Mouse (Mus musculus): ENCODE results near the gene Elobl. TPM values are rescaled to one million over a fixed set of nuclear protein-coding genes. Genes with fewer than 3 reads are reported as not detected.

Gene Elobl
- polyA plus RNA-seq, 1 experiment from 2014 or later: not detected

DNA sequence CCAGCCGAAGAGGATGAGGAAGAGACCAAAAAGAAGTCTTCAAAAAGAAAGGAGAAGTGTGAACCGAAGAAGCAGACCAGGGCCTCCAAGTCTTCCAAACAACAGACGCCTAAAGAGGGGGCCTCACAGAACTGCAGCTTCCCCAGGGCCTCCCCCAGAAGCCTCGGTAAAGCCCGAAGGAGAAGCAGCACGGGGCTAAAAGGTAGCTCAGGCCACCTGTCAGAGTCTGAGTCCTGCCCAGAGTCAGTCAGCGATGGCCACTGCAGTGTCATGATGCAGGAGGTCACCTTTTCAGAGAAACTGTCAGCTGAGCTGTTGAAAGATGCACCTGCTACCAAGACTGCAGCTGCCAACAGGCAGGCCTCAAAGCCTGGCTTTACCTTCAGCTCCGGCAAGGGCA, 14.6 kb upstream of the Elobl start:
- H3K36me3 ChIP-seq (ENCODE audit: poor library complexity, severe bottlenecking): peaks cover 53% of the 10 kb centered on the region
- H3K9ac ChIP-seq: no peak overlapping the region
- H3K27me3 ChIP-seq: no peaks in the 10 kb centered on the region
- H3K4me2 ChIP-seq: no peak overlapping the region
- H3K4me1 ChIP-seq: no peaks in the 10 kb centered on the region
- 93% methylated on average over 8 of the region's 8 CpGs for WGBS
- H3K27ac ChIP-seq: no peak overlapping the region
- no peak for ATAC-seq
- H3K4me3 ChIP-seq: no peak overlapping the region
- no peaks in the 10 kb centered on the region for H3K9me3 ChIP-seq (replicated peaks)

DNA sequence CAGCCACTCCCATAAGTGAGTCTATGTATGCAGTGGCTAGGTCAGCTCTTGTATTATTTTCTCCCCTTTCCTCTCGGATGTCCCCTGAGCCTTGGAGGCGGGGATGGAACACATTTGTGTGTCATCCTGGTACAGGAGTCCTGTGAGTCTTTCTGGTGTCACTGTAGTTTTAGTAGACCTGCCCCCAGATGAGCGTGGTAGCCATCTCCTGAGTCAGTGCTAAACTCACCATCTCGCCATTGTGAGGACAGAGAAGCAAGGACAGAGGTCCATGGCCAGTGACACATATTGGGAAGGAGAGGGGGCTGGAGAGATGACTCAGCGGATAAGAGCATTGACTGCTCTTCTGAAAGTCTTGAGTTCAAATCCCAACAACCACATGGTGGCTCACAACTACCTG, 10.5 kb upstream of the Elobl start:
- no peak for ATAC-seq
- Histone ChIP-seq H3K27ac (no peak overlapping the region), H3K9me3 (replicated peaks) (no peaks in the 10 kb centered on the region), H3K9ac (no peak overlapping the region), H3K4me2 (no peak overlapping the region), H3K36me3 (ENCODE audit: poor library complexity, severe bottlenecking) (peaks cover 14% of the 10 kb centered on the region), H3K4me3 (no peak overlapping the region), H3K4me1 (peaks cover 17% of the 10 kb centered on the region), H3K27me3 (no peaks in the 10 kb centered on the region)
- WGBS: 92% methylated on average over 5 of the region's 5 CpGs

DNA sequence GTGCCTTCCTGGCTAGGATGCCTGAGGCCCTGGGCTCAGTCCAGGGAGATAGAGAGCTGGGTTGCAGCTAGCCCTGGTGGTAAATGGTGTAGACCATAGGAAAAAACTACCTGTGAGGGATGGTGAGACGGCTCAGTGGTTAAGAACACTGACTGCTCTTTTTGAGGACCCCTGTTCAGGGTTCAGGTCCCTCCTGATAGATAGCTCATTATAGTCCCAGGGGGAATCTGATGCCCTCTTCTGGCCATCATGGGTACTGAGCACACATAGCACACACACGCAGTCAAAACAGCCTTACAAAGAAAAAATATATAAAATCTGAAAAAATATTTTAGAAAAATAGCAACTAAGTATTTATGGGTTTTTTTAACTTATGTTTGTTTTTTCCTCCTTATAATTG, 9.6 kb upstream of the Elobl start:
- Histone ChIP-seq H3K36me3 (ENCODE audit: poor library complexity, severe bottlenecking) (peaks cover 6% of the 10 kb centered on the region), H3K27me3 (no peaks in the 10 kb centered on the region), H3K27ac (no peak overlapping the region), H3K4me3 (no peak overlapping the region), H3K9me3 (replicated peaks) (no peaks in the 10 kb centered on the region), H3K9ac (no peak overlapping the region), H3K4me1 (peaks cover 17% of the 10 kb centered on the region), H3K4me2 (no peak overlapping the region)
- WGBS: 93% methylated on average over 2 of the region's 2 CpGs
- no peak for ATAC-seq

DNA sequence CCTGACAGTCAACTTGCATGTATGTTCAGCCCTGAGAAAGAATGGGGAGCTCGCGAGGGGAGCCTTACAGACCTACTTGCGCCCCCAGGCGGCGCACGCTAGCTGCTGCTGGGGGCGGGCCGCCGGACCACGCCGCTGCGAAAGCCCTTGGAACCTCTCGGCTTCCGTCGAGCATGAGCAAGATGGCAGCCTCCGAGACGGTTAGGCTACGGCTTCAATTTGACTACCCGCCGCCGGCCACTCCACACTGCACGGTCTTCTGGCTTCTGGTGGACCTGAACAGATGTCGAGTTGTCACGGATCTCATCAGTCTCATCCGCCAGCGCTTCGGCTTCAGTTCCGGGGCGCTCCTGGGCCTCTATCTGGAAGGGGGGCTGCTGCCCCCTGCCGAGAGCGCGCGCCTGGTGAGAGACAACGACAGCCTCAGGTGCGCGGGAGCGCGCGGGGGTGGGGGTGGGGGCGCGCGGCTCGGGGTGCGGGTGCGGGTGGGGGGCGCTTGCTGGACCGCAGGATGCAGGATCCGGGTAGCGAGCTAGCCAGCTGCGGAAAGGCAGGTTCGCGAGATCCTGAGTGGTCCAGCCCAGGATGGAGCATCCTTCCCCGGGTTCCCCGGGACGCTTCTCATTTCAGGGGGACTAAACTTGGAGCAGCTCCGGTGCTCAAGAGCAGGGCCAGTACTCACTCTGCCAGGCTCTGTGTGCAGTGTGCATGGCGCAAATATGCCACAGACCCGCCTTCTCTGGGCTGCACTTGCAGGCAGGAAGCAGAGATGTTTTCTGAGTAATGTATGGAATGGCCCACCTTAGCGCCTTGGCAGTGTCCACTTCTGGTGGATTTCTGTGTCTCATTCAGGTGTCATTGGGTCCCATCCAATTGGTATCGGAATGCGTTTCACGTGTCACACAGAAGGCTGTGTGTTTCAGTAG, 7.3 kb upstream of the Elobl start:
- H3K27ac ChIP-seq: peak overlapping the region; percentile 91
- peaks cover 17% of the 10 kb centered on the region for H3K4me1 ChIP-seq
- H3K4me2 ChIP-seq: peak overlapping the region; percentile 72
- H3K27me3 ChIP-seq: no peaks in the 10 kb centered on the region
- peak overlapping the region; percentile 83 for H3K9ac ChIP-seq
- no peaks in the 10 kb centered on the region for H3K36me3 ChIP-seq (ENCODE audit: poor library complexity, severe bottlenecking)
- ATAC-seq: peak; percentile 91
- no peaks in the 10 kb centered on the region for H3K9me3 ChIP-seq (replicated peaks)
- H3K4me3 ChIP-seq: peak overlapping the region; percentile 63
- 2% methylated on average over 57 of the region's 62 CpGs for WGBS

- Histone ChIP-seq H3K9ac (no peak within 1 kb of the TSS), H3K27ac (no peak within 1 kb of the TSS), H3K27me3 (no peaks in the 10 kb centered on the region), H3K4me1 (peaks cover 8% of the 10 kb centered on the region), H3K4me3 (no peak within 1 kb of the TSS), H3K4me2 (no peak within 1 kb of the TSS), H3K9me3 (replicated peaks) (no peaks in the 10 kb centered on the region), H3K36me3 (ENCODE audit: poor library complexity, severe bottlenecking) (no peaks in the 10 kb centered on the region)
- no peak for ATAC-seq
- 37% methylated on average over 2 of the region's 2 CpGs for WGBS
These were observed 3.5 kb upstream of the Elobl start, which contains the start of gene Coil for GRCm38 (mm10) chr11:88970202-88970732. TSS of gene Coil (plus strand) at chr11:88970252.

- no peak for ATAC-seq
- 88% methylated on average over 3 of the region's 3 CpGs for WGBS
- H3K9me3 ChIP-seq (replicated peaks): no peaks in the 10 kb centered on the region
- H3K4me3 ChIP-seq: no peak overlapping the region
- no peak overlapping the region for H3K9ac ChIP-seq
- H3K27ac ChIP-seq: no peak overlapping the region
- no peaks in the 10 kb centered on the region for H3K36me3 ChIP-seq (ENCODE audit: poor library complexity, severe bottlenecking)
- H3K27me3 ChIP-seq: no peaks in the 10 kb centered on the region
- H3K4me1 ChIP-seq: peaks cover 14% of the 10 kb centered on the region
- H3K4me2 ChIP-seq: no peak overlapping the region
These were observed 7.9 kb downstream of the Elobl start for GRCm38 (mm10) chr11:88958851-88959250.

- peak within 1 kb of the TSS; percentile 60 for H3K4me2 ChIP-seq
- ATAC-seq: peak; percentile 98
- peaks cover 18% of the 10 kb centered on the region for H3K36me3 ChIP-seq (ENCODE audit: poor library complexity, severe bottlenecking)
- H3K27ac ChIP-seq: no peak within 1 kb of the TSS
- H3K4me1 ChIP-seq: peaks cover 19% of the 10 kb centered on the region
- no peaks in the 10 kb centered on the region for H3K9me3 ChIP-seq (replicated peaks)
- peak within 1 kb of the TSS; percentile 54 for H3K9ac ChIP-seq
- no peaks in the 10 kb centered on the region for H3K27me3 ChIP-seq
- 5% methylated on average over 34 of the region's 34 CpGs for WGBS
- H3K4me3 ChIP-seq: peak within 1 kb of the TSS; percentile 45
These were observed 11.3 kb downstream of the Elobl start, which contains the start of gene Scpep1 for GRCm38 (mm10) chr11:88955217-88955969. TSS of gene Scpep1 (minus strand) at chr11:88955465.

DNA sequence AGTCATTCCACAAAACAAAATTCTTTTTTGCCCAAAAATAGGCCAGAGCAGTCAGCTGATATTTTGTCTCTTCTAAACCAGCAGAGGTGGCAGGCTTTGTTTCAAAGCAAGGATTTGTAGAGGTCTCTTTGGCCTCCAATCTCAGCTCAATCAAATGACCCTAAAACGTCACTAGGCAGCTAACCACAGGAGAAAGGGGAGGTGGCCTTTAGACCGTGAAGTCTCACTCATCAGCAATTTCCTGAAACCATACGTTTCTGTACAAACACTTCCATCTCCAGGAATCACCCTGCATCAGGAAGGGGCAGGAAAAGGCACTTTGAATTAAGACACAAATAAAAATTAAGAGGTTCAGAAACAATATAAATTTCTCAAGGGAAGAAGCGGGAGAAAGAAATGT, 11.9 kb downstream of the Elobl start:
- Histone ChIP-seq H3K4me2 (peak overlapping the region; percentile 60), H3K27ac (no peak overlapping the region), H3K9ac (peak overlapping the region; percentile 54), H3K36me3 (ENCODE audit: poor library complexity, severe bottlenecking) (peaks cover 18% of the 10 kb centered on the region), H3K4me1 (peaks cover 19% of the 10 kb centered on the region), H3K27me3 (no peaks in the 10 kb centered on the region), H3K4me3 (peak overlapping the region; percentile 45), H3K9me3 (replicated peaks) (no peaks in the 10 kb centered on the region)
- under 1% methylated on average over 4 of the region's 4 CpGs for WGBS
- ATAC-seq: peak; percentile 49; the same call in 1 of the 2 replicates

DNA sequence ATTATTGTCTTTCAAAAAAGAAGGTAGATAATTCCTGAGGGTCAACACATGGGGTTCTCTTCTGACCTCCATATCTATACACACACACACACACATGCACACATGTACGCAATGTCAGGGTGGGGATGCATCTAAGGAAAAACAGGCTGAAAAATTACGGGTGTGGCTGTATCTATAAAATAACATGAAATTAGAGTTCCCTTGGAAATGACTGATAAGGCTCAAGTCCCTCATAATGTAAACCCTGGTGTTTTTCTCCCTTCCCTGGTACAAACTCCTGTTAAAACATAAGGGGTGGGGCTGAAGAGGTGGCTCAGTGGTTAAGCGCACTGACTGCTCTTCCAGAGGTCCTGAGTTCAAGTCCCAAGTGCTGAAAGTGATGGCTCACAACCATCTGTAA, 13.1 kb downstream of the Elobl start:
- no peak overlapping the region for H3K9ac ChIP-seq
- H3K27ac ChIP-seq: no peak overlapping the region
- H3K4me2 ChIP-seq: peak overlapping the region; percentile 60; the same call in 1 of the 2 replicates
- H3K4me1 ChIP-seq: peaks cover 19% of the 10 kb centered on the region
- peaks cover 18% of the 10 kb centered on the region for H3K36me3 ChIP-seq (ENCODE audit: poor library complexity, severe bottlenecking)
- no peaks in the 10 kb centered on the region for H3K27me3 ChIP-seq
- H3K9me3 ChIP-seq (replicated peaks): no peaks in the 10 kb centered on the region
- no peak overlapping the region for H3K4me3 ChIP-seq
- ATAC-seq: no peak
- 98% methylated on average over 3 of the region's 3 CpGs for WGBS

DNA sequence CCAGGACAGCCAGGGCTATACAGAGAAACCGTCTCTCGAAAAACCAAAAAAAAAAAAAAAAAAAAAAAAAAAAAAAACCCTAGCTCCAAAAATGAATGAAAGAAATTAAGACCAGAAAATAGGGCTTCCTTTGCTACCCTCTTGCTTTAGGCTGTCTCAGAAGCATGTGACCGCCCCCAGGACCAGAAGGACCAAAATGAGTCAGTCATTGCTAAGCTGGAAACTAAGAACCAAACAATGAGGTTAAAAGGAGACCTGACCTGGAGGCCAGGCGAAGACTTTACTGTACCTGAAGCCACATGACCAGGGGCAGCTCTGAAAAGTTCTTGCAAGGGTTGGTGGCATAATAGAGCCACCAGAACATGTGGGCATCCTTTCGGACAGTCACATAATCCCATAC, 14.6 kb downstream of the Elobl start:
- no peak for ATAC-seq
- Histone ChIP-seq H3K4me1 (peaks cover 19% of the 10 kb centered on the region), H3K9me3 (replicated peaks) (no peaks in the 10 kb centered on the region), H3K36me3 (ENCODE audit: poor library complexity, severe bottlenecking) (peaks cover 18% of the 10 kb centered on the region), H3K27ac (no peak overlapping the region), H3K4me3 (no peak overlapping the region), H3K9ac (no peak overlapping the region), H3K4me2 (no peak overlapping the region), H3K27me3 (no peaks in the 10 kb centered on the region)
- 97% methylated on average over 5 of the region's 5 CpGs for WGBS

DNA sequence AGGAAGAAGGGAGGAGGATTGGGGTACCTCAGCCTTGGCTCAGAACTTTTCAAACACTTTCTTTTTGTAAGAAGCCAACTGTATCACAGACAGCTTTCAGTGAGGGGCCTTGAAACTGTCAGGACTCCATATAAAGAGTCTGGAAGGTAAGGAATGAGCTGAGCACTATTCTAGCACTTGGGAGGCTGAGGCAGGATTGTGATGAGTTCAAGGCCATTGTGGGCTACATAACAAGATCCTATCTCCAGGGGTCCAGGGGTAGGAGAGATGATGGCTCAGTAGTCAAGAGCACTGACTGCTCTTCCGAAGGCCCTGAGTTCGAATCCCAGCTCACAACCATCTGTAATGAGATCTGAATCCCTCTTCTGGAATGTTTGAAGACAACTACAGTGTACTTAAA, 15.2 kb downstream of the Elobl start:
- Histone ChIP-seq H3K4me3 (no peak overlapping the region), H3K4me1 (peaks cover 19% of the 10 kb centered on the region), H3K27me3 (no peaks in the 10 kb centered on the region), H3K27ac (no peak overlapping the region), H3K4me2 (no peak overlapping the region), H3K9me3 (replicated peaks) (no peaks in the 10 kb centered on the region), H3K36me3 (ENCODE audit: poor library complexity, severe bottlenecking) (peaks cover 23% of the 10 kb centered on the region), H3K9ac (no peak overlapping the region)
- 86% methylated on average over 2 of the region's 2 CpGs for WGBS
- no peak for ATAC-seq
